Comparison of ENCODE assay signal across 11 mouse cellular contexts in the genomic region with DNA sequence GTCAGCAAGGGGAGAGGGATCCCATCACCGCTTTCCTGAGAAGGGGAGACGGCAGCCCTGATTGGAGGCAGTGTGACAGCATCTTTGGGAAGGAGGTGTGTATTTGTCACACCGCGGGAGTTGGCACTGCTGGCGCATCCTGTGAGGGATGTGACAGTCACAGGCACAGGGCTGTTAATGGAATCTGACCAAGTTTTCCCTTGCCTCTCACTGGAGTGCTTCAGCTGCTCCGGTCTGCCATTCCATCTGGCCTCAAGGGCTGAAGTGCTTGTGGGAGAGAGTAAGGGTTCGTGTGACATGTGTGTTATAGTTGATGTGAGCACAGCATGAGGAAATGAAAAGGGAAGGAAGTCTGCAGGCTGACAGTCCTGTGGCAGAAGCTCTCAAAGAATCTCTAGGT. TPM values are rescaled to one million over a fixed set of nuclear protein-coding genes. Genes with fewer than 3 reads are reported as not detected.
A peak's percentile ranks its signal among the peaks of the same experiment; 100 is the strongest.
DNase-seq lines count a peak whose midpoint lies in the region; ATAC-seq lines count a peak whose summit lies in the region.
"Had no signal": no experiment of that assay in that cellular context is flagged by ENCODE, and none has a peak within 500 bp of the region (broad histone marks: within the 10 kb centered on the region; RNA-seq: fewer than 3 reads in every experiment).

No protein-coding gene starts in this region.

- no peak overlapping the region for H3K27ac ChIP-seq in forebrain, embryonic 13.5 days
- no peak overlapping the region for H3K27ac ChIP-seq in forebrain, embryonic 12.5 days
- no peak overlapping the region for H3K27ac ChIP-seq in heart, embryonic 12.5 days (ENCODE audit: poor library complexity, severe bottlenecking)
- H3K27ac ChIP-seq in intestine, embryonic 15.5 days = no peak overlapping the region

- no peaks in the 10 kb centered on the region for H3K27me3 ChIP-seq in forebrain, embryonic 13.5 days
- 0 out of 2 replicates have a peak, but pooled peaks cover 4% of the 10 kb centered on the region for H3K27me3 ChIP-seq in forebrain, embryonic 12.5 days
- no peaks in the 10 kb centered on the region for H3K27me3 ChIP-seq in heart, embryonic 12.5 days (replicated peaks)
- H3K27me3 ChIP-seq in intestine, embryonic 15.5 days (replicated peaks) = no peaks in the 10 kb centered on the region
- H3K27me3 ChIP-seq: Patski had no signal

- 74% methylated on average over 7 of the region's 7 CpGs for WGBS in forebrain, embryonic 13.5 days
- 79% methylated on average over 7 of the region's 7 CpGs for WGBS in forebrain, embryonic 12.5 days
- 67% methylated on average over 7 of the region's 7 CpGs for WGBS in heart, embryonic 12.5 days
- WGBS in intestine, embryonic 15.5 days = 65% methylated on average over 7 of the region's 7 CpGs

- H3K9ac ChIP-seq in forebrain, embryonic 13.5 days = no peak overlapping the region
- no peak overlapping the region for H3K9ac ChIP-seq in forebrain, embryonic 12.5 days
- H3K9ac ChIP-seq in heart, embryonic 12.5 days = no peak overlapping the region
- no peak overlapping the region for H3K9ac ChIP-seq in intestine, embryonic 15.5 days

- ATAC-seq in forebrain, embryonic 13.5 days = peak; percentile 68; the same call in 1 of the 2 replicates
- no peak for ATAC-seq in forebrain, embryonic 12.5 days (ENCODE audit: low FRiP score)
- no peak for ATAC-seq in heart, embryonic 12.5 days (ENCODE audit: insufficient number of reproducible peaks, low FRiP score)
- no peak for ATAC-seq in intestine, embryonic 15.5 days
- ATAC-seq: lung, postnatal 0 days; Patski had no signal

- H3K4me2 ChIP-seq in forebrain, embryonic 13.5 days = no peak overlapping the region
- no peak overlapping the region for H3K4me2 ChIP-seq in forebrain, embryonic 12.5 days
- H3K4me2 ChIP-seq in heart, embryonic 12.5 days = no peak overlapping the region
- no peak overlapping the region for H3K4me2 ChIP-seq in intestine, embryonic 15.5 days (replicated peaks)

- H3K4me1 ChIP-seq in forebrain, embryonic 13.5 days = no peaks in the 10 kb centered on the region
- H3K4me1 ChIP-seq in forebrain, embryonic 12.5 days = no peaks in the 10 kb centered on the region
- no peaks in the 10 kb centered on the region; the same call in none of the 2 replicates for H3K4me1 ChIP-seq in heart, embryonic 12.5 days (replicated peaks)
- no peaks in the 10 kb centered on the region for H3K4me1 ChIP-seq in intestine, embryonic 15.5 days (replicated peaks)

- H3K4me3 ChIP-seq in forebrain, embryonic 13.5 days = no peak overlapping the region
- no peak overlapping the region for H3K4me3 ChIP-seq in forebrain, embryonic 12.5 days (replicated peaks)
- no peak overlapping the region for H3K4me3 ChIP-seq in heart, embryonic 12.5 days
- H3K4me3 ChIP-seq in intestine, embryonic 15.5 days (replicated peaks) = no peak overlapping the region

- H3K9me3 ChIP-seq in forebrain, embryonic 13.5 days (replicated peaks) = no peaks in the 10 kb centered on the region
- no peaks in the 10 kb centered on the region for H3K9me3 ChIP-seq in forebrain, embryonic 12.5 days
- H3K9me3 ChIP-seq in heart, embryonic 12.5 days (replicated peaks) = peaks cover 9% of the 10 kb centered on the region
- no peaks in the 10 kb centered on the region for H3K9me3 ChIP-seq in intestine, embryonic 15.5 days

- H3K36me3 ChIP-seq in forebrain, embryonic 13.5 days (ENCODE audit: poor library complexity, severe bottlenecking) = no peaks in the 10 kb centered on the region
- H3K36me3 ChIP-seq in forebrain, embryonic 12.5 days (replicated peaks) = no peaks in the 10 kb centered on the region
- no peaks in the 10 kb centered on the region for H3K36me3 ChIP-seq in heart, embryonic 12.5 days
- H3K36me3 ChIP-seq in intestine, embryonic 15.5 days = no peaks in the 10 kb centered on the region

- DNase-seq in cerebellum, postnatal 25 days = peak; percentile 91 to 94
- DNase-seq in layer of hippocampus, adult 9-11 months = peak; percentile 87
- DNase-seq in right cerebral cortex, adult 18-20 months = peak; percentile 83
- DNase-seq in testis, postnatal 14 days (ENCODE audit: low spot score) = no peak
- DNase-seq: heart, postnatal 10 days had no signal

RNA-seq across cellular contexts. Expression of a gene that starts 59.0 kb away (rescaled TPM):
- 83.2 and 90.7 TPM in 2 replicates for polyA plus RNA-seq in forebrain, embryonic 13.5 days (2015; fragmentation: Nextera tagmentation; extraction: Ambion mirVana)
- polyA plus RNA-seq in forebrain, embryonic 12.5 days (2016; fragmentation: Nextera tagmentation; extraction: Ambion mirVana) = 74.0 and 75.4 TPM in 2 replicates
- 50.9 and 52.3 TPM in 2 replicates for polyA plus RNA-seq in heart, embryonic 12.5 days (2016; fragmentation: Nextera tagmentation; extraction: Ambion mirVana)
- polyA plus RNA-seq in intestine, embryonic 15.5 days (2015; fragmentation: Nextera tagmentation; extraction: Ambion mirVana) = 33.4 and 34.2 TPM in 2 replicates
